Mouse (Mus musculus) hindbrain, embryonic 12.5 days (tissue): Measurements from ENCODE around the gene Rassf1. TPM values are rescaled to one million over a fixed set of nuclear protein-coding genes. Genes with fewer than 3 reads are reported as not detected.
A peak's percentile ranks its signal among the peaks of the same experiment; 100 is the strongest.

Source experiments
- ATAC-seq: fragments of 200-750 bp; cut with Nextera tagmentation; 2 replicates; pipeline ENCODE4 v1.8.0; 2017; ENCODE audit warnings: moderate TSS enrichment; ENCODE audit not compliant: low FRiP score
- H3K27ac ChIP-seq: fragments of 300-500 bp; sonication (generic); 2 replicates; pipeline ENCODE4 v1.5.1; 2016; ENCODE audit warnings: mild to moderate bottlenecking
- H3K27me3 ChIP-seq: fragments of 300-500 bp; sonication (generic); 2 replicates; pipeline ENCODE4 v1.6.1; 2016; ENCODE audit warnings: mild to moderate bottlenecking
- H3K36me3 ChIP-seq: fragments of 300-500 bp; sonication (generic); 2 replicates; pipeline ENCODE4 v1.6.1; 2016; ENCODE audit warnings: mild to moderate bottlenecking
- H3K4me1 ChIP-seq: fragments of 300-500 bp; sonication (generic); 2 replicates; pipeline ENCODE4 v1.6.1; 2016
- H3K4me2 ChIP-seq: fragments of 300-500 bp; sonication (generic); replicated peaks from 2 replicates; pipeline ENCODE4 v1.6.1; 2016; ENCODE audit warnings: mild to moderate bottlenecking
- H3K4me3 ChIP-seq: fragments of 300-500 bp; sonication (generic); 2 replicates; pipeline ENCODE4 v1.5.1; 2016; ENCODE audit warnings: mild to moderate bottlenecking
- H3K9ac ChIP-seq: fragments of 300-500 bp; sonication (generic); 2 replicates; pipeline ENCODE4 v1.6.1; 2016; ENCODE audit warnings: mild to moderate bottlenecking, moderate library complexity
- H3K9me3 ChIP-seq: fragments of 300-500 bp; sonication (generic); replicated peaks from 2 replicates; pipeline ENCODE4 v1.6.1; 2016; ENCODE audit warnings: mild to moderate bottlenecking
- WGBS: fragments of 180-500 bp; shearing (Covaris S2); methylation state at CpG from one replicate; pipeline ENCODE4 v1.1.7; 2016; 5-methylcytosine and 5-hydroxymethylcytosine counted together
- polyA plus RNA-seq: library from polyadenylated mRNA; unstranded; fragments of >200 nt; fragmentation: Nextera tagmentation; extraction: Ambion mirVana; gene quantifications from 2 replicates; pipeline ENCODE4 v1.2.1, GENCODE M21; 2016

The Rassf1 gene
- polyA plus RNA-seq, 1 experiment from 2014 or later: 39.9 TPM

DNA sequence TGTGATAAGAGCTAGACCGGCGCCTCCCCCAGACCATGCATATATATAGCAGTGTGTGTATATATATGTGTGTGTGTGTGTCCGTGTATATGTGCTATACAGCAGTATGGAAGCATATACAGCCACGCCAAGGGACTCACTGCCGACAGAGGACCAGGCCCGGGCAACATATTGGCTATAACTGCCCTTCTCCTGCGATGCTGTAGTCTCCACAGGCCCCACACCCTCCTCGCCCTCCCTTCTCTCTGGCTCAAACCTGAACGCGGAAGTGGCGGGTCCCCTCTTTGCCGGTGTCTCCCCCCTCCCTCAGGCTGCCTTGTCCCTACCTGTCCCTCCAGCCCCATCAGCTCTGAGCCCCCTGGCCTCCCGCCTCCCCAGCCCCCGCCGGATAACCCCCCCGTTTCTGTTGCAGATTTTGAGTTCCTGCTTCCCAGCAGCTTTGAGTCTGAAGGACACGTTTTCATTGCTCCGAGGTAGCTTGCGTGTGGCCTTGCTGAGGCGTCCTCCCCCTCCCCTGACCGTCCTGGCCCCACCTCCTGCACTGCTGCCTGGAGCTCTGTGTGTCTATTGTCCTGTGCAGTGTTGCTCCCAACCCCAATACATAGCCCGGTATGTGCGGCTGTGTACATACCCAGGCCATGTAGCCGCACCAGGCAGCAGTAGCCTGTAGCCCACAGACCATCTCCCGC lies 29.5 kb upstream of the Rassf1 start:
- H3K4me2 ChIP-seq: peak overlapping the region; percentile 39
- no peaks in the 10 kb centered on the region for H3K36me3 ChIP-seq
- WGBS: 23% methylated on average over 25 of the region's 25 CpGs
- no peaks in the 10 kb centered on the region for H3K9me3 ChIP-seq
- peak; percentile 49 for ATAC-seq
- H3K9ac ChIP-seq: peak overlapping the region; percentile 41
- no peak overlapping the region for H3K4me3 ChIP-seq
- H3K27me3 ChIP-seq: peaks cover 36% of the 10 kb centered on the region
- H3K4me1 ChIP-seq: peaks cover 27% of the 10 kb centered on the region
- peak overlapping the region; percentile 40; the same call in 1 of the 2 replicates for H3K27ac ChIP-seq

DNA sequence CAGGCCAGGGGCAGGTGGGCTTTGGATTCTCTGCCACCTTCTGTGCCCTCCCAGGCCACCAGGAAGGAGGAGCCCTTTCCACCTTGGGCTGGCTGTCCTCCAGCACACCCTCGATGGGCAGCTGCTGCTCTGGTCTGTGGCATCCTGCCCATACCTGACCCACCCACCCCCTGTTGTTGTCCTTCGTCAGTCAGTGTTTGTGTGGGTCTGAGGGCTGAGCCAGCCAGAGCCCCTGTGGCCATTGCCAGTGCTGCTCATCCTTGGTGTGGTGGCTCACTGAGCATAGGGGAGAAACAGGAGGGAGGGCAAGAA lies 29.0 kb upstream of the Rassf1 start:
- ATAC-seq: peak; percentile 5; the same call in 1 of the 2 replicates
- Histone ChIP-seq H3K4me1 (peaks cover 32% of the 10 kb centered on the region), H3K27ac (peak overlapping the region; percentile 40; the same call in 1 of the 2 replicates), H3K4me2 (peak overlapping the region; percentile 39), H3K36me3 (no peaks in the 10 kb centered on the region), H3K4me3 (no peak overlapping the region), H3K9me3 (no peaks in the 10 kb centered on the region), H3K9ac (peak overlapping the region; percentile 41; the same call in 1 of the 2 replicates), H3K27me3 (peaks cover 41% of the 10 kb centered on the region)
- WGBS: 37% methylated on average over 2 of the region's 2 CpGs

DNA sequence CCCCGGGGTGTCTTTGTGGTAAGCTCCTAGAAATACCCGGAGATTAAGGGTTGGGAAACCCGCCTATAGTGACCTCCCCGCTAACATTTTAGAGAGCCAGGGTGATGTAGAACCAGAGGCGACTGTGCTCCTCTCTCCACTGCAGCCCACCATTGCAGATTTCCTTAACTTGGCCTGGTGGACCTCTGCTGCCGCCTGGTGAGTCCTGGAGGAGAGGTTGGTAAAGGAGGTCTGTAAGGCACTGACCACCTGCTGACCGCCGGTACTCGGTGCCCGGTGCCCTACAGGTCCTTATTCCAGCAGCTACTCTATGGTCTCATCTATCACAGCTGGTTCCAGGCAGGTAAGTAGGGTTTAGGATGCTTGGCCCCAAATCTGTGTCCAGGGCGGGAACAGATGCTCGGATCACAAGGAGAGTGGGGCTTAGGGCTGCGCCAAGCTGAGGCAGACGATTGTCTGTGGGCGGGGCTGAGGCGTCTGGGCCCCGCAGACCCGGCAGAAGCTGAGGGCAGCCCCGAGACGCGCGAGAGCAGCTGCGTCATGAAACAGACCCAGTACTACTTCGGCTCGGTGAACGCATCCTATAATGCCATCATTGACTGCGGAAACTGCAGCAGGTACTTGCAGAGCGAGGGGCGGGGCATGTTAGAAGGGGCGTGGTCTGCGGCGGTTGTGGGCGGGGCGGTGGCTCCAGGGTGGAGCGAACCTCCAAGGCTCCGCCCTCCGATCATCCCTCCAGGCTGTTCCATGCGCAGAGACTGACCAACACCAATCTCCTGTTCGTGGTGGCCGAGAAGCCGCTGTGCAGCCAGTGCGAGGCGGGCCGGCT lies 24.9 kb upstream of the Rassf1 start:
- Histone ChIP-seq H3K36me3 (no peaks in the 10 kb centered on the region), H3K27me3 (peaks cover 60% of the 10 kb centered on the region), H3K27ac (no peak overlapping the region), H3K4me1 (peaks cover 28% of the 10 kb centered on the region), H3K9me3 (no peaks in the 10 kb centered on the region), H3K4me2 (peak overlapping the region; percentile 51), H3K4me3 (peak overlapping the region; percentile 28), H3K9ac (peak overlapping the region; percentile 23; the same call in 1 of the 2 replicates)
- 0 out of 2 replicates have a peak, but pooled peaks have one; percentile 41 for ATAC-seq
- 5% methylated on average over 44 of the region's 44 CpGs for WGBS

DNA sequence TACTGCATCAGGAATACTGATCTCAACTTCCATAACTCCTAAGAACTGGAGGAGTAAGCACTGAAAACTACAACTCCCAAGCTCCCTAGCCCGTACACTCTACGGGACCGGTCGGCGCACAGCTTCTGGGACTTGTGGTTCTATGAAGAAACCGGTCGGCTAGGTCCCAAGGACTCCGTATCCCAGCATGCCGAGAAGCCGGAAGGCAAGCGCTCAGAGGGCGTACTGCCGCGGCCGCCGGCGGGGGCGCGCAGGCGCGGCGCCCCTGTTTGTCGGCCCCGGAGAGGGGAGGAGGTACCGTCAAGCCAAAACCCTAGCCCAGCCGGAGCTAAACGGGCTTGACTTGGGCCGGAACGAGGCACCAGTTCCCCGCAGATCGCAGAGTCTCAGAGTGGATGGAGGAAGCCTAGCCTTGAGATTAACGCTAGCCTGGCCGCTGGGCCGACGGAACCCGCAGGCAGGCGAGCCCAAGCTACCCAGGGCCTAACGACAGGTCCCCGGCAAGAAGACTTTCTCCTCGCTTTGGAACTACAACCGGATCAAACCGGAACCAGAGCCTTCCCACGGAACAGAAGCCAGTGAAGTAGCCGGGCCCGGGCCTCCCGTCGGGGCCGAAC lies 17.5 kb upstream of the Rassf1 start, which contains the start of gene Tmem115:
Gene Tmem115, plus strand, starts transcription at position 155 of the 617 bp plus-strand sequence.
- Histone ChIP-seq H3K27me3 (peaks cover 7% of the 10 kb centered on the region), H3K4me3 (peak within 1 kb of the TSS; percentile 85), H3K36me3 (peaks cover 19% of the 10 kb centered on the region), H3K27ac (0 out of 2 replicates have a peak within 1 kb of the TSS, but pooled peaks have one; percentile 49), H3K4me1 (peaks cover 32% of the 10 kb centered on the region), H3K9me3 (no peaks in the 10 kb centered on the region), H3K9ac (peak within 1 kb of the TSS; percentile 88), H3K4me2 (peak within 1 kb of the TSS; percentile 99)
- under 1% methylated on average over 48 of the region's 48 CpGs for WGBS
- ATAC-seq: peak; percentile 98

DNA sequence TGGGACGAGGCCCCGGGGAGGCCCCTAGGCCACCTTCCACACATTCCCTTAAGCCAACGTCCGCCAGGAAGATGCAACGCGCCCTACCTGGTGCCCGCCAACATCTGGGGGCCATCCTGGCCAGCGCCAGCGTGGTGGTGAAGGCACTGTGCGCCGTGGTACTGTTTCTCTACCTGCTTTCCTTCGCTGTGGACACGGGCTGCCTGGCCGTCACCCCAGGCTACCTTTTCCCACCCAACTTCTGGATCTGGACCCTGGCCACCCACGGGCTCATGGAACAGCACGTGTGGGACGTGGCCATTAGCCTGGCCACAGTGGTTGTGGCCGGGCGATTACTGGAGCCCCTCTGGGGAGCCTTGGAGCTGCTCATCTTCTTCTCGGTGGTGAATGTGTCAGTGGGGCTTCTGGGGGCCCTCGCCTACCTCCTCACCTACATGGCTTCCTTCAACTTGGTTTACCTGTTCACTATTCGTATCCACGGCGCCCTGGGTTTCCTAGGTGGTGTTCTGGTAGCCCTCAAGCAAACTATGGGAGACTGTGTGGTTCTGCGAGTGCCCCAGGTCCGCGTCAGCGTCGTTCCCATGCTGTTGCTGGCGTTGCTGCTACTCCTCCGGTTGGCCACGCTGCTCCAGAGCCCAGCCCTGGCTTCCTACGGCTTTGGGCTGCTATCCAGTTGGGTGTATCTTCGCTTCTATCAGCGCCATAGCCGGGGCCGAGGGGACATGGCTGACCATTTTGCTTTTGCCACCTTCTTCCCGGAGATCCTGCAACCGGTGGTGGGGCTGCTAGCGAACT lies 16.8 kb upstream of the Rassf1 start:
- H3K4me3 ChIP-seq: peak overlapping the region; percentile 85
- H3K36me3 ChIP-seq: peaks cover 26% of the 10 kb centered on the region
- H3K4me1 ChIP-seq: peaks cover 32% of the 10 kb centered on the region
- peak overlapping the region; percentile 99 for H3K4me2 ChIP-seq
- peaks cover 4% of the 10 kb centered on the region for H3K27me3 ChIP-seq
- WGBS: under 1% methylated on average over 40 of the region's 40 CpGs
- ATAC-seq: peak; percentile 26
- peak overlapping the region; percentile 88 for H3K9ac ChIP-seq
- H3K9me3 ChIP-seq: no peaks in the 10 kb centered on the region
- no peak overlapping the region for H3K27ac ChIP-seq

DNA sequence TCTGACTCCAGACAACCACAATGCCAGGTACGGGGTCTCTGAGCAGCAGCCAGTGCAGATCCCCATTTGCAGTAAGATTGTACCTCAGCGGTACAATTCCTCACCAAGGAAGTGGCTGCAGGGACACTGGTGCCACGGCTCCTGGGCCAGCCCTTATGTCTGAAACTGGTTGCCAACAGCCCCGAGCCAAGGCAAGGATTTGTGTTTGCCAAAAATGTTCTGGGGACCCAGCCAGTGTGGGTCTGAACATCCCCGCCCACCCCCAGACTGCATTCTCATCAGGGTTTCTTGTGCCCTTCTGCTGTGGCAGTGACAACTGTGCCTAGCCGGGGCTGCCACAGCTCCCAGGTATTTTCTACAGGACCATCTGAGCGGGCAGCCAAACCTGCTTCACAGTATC lies 13.1 kb upstream of the Rassf1 start:
- WGBS: 94% methylated on average over 7 of the region's 7 CpGs
- H3K36me3 ChIP-seq: peaks cover 31% of the 10 kb centered on the region
- H3K9me3 ChIP-seq: no peaks in the 10 kb centered on the region
- no peaks in the 10 kb centered on the region for H3K27me3 ChIP-seq
- no peak overlapping the region for H3K27ac ChIP-seq
- H3K4me3 ChIP-seq: no peak overlapping the region
- ATAC-seq: no peak
- no peak overlapping the region for H3K9ac ChIP-seq
- no peak overlapping the region for H3K4me2 ChIP-seq
- peaks cover 52% of the 10 kb centered on the region for H3K4me1 ChIP-seq

DNA sequence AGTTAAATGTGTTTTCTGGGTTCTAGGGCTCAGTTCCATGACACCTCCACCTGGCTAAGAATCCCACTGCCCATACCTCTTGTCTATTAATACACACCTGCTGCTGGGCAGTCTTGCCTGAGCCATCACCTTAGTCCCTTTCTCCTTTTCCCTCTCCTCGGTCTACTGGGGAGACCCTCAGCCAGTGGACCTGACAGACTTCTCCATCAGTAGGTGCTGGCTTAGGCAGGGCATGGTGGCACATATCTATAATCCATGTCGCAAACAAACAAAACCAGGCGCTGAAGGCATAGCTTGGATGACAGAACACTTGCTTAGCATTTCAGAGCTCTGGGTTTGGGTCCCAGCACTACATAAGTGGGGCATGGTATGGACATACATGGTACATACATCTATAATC lies 12.6 kb upstream of the Rassf1 start:
- Histone ChIP-seq H3K27ac (no peak overlapping the region), H3K4me3 (no peak overlapping the region), H3K9ac (no peak overlapping the region), H3K27me3 (no peaks in the 10 kb centered on the region), H3K4me2 (no peak overlapping the region), H3K4me1 (peaks cover 50% of the 10 kb centered on the region), H3K36me3 (peaks cover 36% of the 10 kb centered on the region), H3K9me3 (no peaks in the 10 kb centered on the region)
- no peak for ATAC-seq
- over 99% methylated on average over 3 of the region's 3 CpGs for WGBS

DNA sequence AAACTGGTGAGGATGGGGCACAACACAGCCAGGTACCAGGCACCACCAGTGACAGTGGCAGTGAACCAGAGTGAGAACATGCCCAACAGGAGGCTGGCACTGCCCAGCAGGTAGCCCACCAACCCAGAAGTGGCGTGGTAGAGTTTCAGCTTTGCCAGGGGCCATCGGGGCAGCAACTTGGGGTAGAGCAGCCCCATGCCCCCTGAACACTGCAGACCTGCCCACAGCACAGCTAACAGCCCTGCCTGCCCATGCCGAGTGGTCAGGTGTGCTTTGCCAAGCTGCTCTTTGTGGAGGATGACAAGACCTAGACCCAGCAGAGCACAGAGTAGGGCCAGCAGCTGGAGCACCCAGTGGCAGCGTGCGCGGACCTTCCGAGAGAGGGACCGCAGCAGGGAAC lies 11.4 kb upstream of the Rassf1 start:
- 93% methylated on average over 8 of the region's 8 CpGs for WGBS
- H3K36me3 ChIP-seq: peaks cover 48% of the 10 kb centered on the region
- no peak overlapping the region for H3K9ac ChIP-seq
- H3K4me1 ChIP-seq: peaks cover 47% of the 10 kb centered on the region
- ATAC-seq: no peak
- H3K27me3 ChIP-seq: no peaks in the 10 kb centered on the region
- no peak overlapping the region for H3K4me2 ChIP-seq
- H3K4me3 ChIP-seq: no peak overlapping the region
- no peaks in the 10 kb centered on the region for H3K9me3 ChIP-seq
- H3K27ac ChIP-seq: no peak overlapping the region

DNA sequence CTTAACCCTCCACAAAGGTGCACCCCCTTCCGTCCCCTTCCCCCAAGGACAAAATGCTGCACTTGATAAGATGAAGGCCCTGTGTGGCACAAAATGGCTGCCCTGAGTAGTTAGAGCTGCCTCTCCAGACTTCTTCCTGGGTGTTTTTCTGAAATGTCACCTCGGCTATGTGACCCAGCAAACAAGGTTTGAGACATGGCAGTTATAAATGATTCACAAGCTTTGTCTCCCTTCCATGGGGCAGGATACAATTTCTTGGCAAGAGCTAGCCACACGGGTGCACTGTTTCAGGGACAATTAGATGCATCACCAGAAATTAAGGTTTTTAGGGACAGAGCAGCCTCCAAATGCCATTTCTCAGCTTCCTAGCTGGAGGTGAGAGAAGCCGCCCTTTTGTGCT lies 10.9 kb upstream of the Rassf1 start:
- H3K9ac ChIP-seq: no peak overlapping the region
- ATAC-seq: no peak
- peaks cover 42% of the 10 kb centered on the region for H3K4me1 ChIP-seq
- 69% methylated on average over 4 of the region's 4 CpGs for WGBS
- peaks cover 50% of the 10 kb centered on the region for H3K36me3 ChIP-seq
- no peaks in the 10 kb centered on the region for H3K9me3 ChIP-seq
- no peak overlapping the region for H3K27ac ChIP-seq
- no peaks in the 10 kb centered on the region for H3K27me3 ChIP-seq
- H3K4me3 ChIP-seq: no peak overlapping the region
- peak overlapping the region; percentile 83 for H3K4me2 ChIP-seq

DNA sequence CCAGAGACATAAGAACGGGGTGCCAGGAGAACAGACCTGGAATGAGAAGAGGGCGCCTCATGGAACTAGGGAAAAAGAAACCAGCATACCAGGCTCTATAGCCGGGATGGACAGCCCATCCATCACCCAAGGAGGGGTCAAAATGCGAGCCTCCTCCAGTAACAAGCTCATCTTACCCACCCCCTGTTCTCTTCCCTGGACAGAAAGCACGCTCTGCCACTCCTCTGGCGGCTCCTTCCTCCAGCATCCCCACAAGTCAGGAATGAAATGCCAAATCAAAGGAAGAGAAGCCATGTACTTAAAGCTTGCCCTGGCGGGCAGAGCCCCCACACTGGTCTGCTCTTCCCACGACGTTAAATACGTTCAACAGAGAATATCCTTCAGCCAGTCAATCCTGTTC lies 10.3 kb upstream of the Rassf1 start:
- no peak overlapping the region for H3K27ac ChIP-seq
- H3K4me3 ChIP-seq: peak overlapping the region; percentile 61
- H3K9ac ChIP-seq: peak overlapping the region; percentile 59
- H3K9me3 ChIP-seq: no peaks in the 10 kb centered on the region
- H3K4me1 ChIP-seq: peaks cover 40% of the 10 kb centered on the region
- no peaks in the 10 kb centered on the region for H3K27me3 ChIP-seq
- peaks cover 50% of the 10 kb centered on the region for H3K36me3 ChIP-seq
- WGBS: 30% methylated on average over 10 of the region's 10 CpGs
- H3K4me2 ChIP-seq: peak overlapping the region; percentile 83
- ATAC-seq: no peak

DNA sequence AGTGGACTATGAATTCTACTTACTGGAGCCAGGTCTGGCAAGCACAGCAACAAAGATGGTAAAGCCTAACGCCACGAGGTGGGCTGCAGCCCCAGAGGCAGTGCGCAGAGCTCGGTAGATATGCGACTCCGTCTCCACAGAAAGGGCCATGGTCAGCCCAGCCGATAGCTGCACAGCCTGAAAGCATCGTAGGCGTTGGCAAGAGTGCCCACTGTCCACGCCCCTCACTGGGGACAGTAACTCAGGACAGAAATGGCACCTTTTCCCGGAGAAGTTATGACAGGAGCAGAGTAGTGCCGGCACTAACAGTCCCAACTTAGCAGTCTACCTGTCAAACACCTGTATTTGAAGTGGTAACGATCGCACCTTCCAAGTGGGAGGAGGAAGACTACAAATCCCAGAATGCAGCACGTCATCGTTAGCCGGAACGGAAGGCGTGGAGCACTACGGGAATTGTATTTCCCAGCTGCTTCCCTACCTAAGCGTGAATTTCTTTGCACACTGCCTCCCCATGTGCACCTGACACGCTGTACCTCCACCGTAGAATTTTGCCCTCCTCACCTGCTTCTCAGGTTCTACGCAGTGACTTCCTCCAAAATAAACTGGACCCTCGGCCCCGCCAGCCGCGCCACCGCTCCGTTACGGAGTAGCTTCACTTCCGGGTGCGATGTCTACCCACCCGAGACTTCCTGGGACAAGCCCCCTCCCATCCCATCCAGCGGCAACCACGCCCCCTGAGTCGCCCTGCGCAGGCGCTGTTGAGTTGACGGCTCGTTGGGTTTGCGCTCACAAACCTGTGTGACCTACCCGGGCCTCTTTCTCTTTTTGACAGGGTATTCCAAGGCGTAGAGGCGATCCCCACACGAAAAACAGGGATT lies 9.6 kb upstream of the Rassf1 start, which contains the start of the genes Cyb561d2 and Nprl2:
Gene Cyb561d2, minus strand, starts transcription at position 720 of the 878 bp plus-strand sequence.
Gene Nprl2, plus strand, starts transcription at position 753 of the 878 bp plus-strand sequence.
- Histone ChIP-seq H3K27me3 (no peaks in the 10 kb centered on the region), H3K4me1 (peaks cover 40% of the 10 kb centered on the region), H3K4me3 (peak within 1 kb of the TSS; percentile 61), H3K27ac (no peak within 1 kb of the TSS), H3K9ac (peak within 1 kb of the TSS; percentile 69), H3K4me2 (peak within 1 kb of the TSS; percentile 83), H3K9me3 (no peaks in the 10 kb centered on the region), H3K36me3 (peaks cover 50% of the 10 kb centered on the region)
- peak; percentile 85 for ATAC-seq
- WGBS: 1% methylated on average over 46 of the region's 46 CpGs
